Comparison of ENCODE assay signal across 8 mouse cellular contexts in the genomic region with DNA sequence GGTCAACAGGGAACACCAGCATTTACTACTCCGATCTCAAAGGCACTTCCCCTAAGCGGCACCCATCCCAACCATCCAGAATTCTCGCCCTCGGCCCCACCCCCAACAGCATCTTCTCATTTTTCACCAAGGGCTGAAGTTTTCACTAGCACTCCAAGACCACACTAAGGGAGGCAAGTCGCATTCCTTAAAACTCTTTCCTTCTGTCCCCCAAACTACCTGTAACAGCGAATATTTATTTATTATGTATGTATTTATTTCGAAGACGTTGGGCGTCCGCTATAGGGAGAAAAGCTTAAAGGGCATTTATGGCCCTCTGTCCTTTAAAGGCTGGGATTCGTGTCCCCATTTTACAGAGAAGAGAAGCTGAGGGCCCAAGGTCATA. TPM values are rescaled to one million over a fixed set of nuclear protein-coding genes. Genes with fewer than 3 reads are reported as not detected.
A peak's percentile ranks its signal among the peaks of the same experiment; 100 is the strongest.
DNase-seq lines count a peak whose midpoint lies in the region; ATAC-seq and TF ChIP-seq lines count a peak whose summit lies in the region.

No protein-coding gene starts in this region.

- no peaks in the 10 kb centered on the region for H3K36me3 ChIP-seq in heart, adult 2 months (ENCODE audit: control insufficient read depth, insufficient read depth, low read length)
- H3K36me3 ChIP-seq in midbrain, embryonic 11.5 days (ENCODE audit: control insufficient read depth, insufficient read depth, low read length): no peaks in the 10 kb centered on the region

- no peak for ATAC-seq in midbrain, embryonic 11.5 days (ENCODE audit: low FRiP score)

- no peak for TF ChIP-seq CTCF in heart, adult 2 months (IDR thresholded peaks at IDR 0.05)

- WGBS in heart, adult 2 months: 24% methylated on average over 11 of the region's 11 CpGs
- WGBS in midbrain, embryonic 11.5 days: 12% methylated on average over 11 of the region's 11 CpGs

- H3K27me3 ChIP-seq in heart, adult 2 months (ENCODE audit: control insufficient read depth, insufficient read depth, low read length): no peaks in the 10 kb centered on the region
- peaks cover 14% of the 10 kb centered on the region for H3K27me3 ChIP-seq in midbrain, embryonic 11.5 days (ENCODE audit: control insufficient read depth, insufficient read depth, low read length)

- no peaks in the 10 kb centered on the region; the same call in none of the 2 replicates for H3K79me2 ChIP-seq in heart, adult 2 months (replicated peaks; ENCODE audit: control insufficient read depth, insufficient read depth, low read length)

- peak overlapping the region; percentile 98 for H3K9ac ChIP-seq in heart, adult 2 months (ENCODE audit: low read depth, low read length)
- peak overlapping the region; percentile 87 for H3K9ac ChIP-seq in midbrain, embryonic 11.5 days (ENCODE audit: low read length)

- intact Hi-C loops in heart, adult 2 months (cut with DNase I): loop anchor here (5.0 kb wide), 4 partner anchors 41 to 286 kb away; a partner anchor contains a TSS

- no peaks in the 10 kb centered on the region for H3K9me3 ChIP-seq in midbrain, embryonic 11.5 days (ENCODE audit: control insufficient read depth, low read length)

- peaks cover 7% of the 10 kb centered on the region for H3K4me1 ChIP-seq in brown adipose tissue, adult 24 weeks (ENCODE audit: control insufficient read depth, insufficient read depth, insufficient read length, low read length)
- H3K4me1 ChIP-seq in heart, adult 2 months (ENCODE audit: control insufficient read depth, insufficient read depth, low read length): peaks cover 2% of the 10 kb centered on the region
- H3K4me1 ChIP-seq in midbrain, embryonic 11.5 days (ENCODE audit: control insufficient read depth, insufficient read depth, low read length): peaks cover 6% of the 10 kb centered on the region

- H3K4me2 ChIP-seq in midbrain, embryonic 11.5 days: peak overlapping the region; percentile 70

- TF ChIP-seq EP300 in heart, adult 2 months (IDR thresholded peaks at IDR 0.05; ENCODE audit: insufficient read depth, low read depth, low read length): no peak

- TF ChIP-seq POLR2A in heart, adult 2 months (IDR thresholded peaks at IDR 0.05; ENCODE audit: insufficient read depth, low read depth, low read length): 0 out of 2 replicates have a peak, but pooled peaks have one; percentile 22

- DNase-seq in ovary, postnatal 36 days (ENCODE audit: low spot score): peak; percentile 34
- no peak for DNase-seq in ovary, postnatal 10 days (ENCODE audit: low spot score)
- peak; percentile 60 for DNase-seq in heart, adult 2 months
- peak; percentile 56 for DNase-seq in kidney, postnatal 10 days
- peak; percentile 86 for DNase-seq in midbrain, embryonic 11.5 days (ENCODE audit: low spot score, missing footprints)
- DNase-seq in thymus, postnatal 0 days (ENCODE audit: low spot score): no peak
- DNase-seq in thymus, adult 18-20 months: no peak

- H3K27ac ChIP-seq in brown adipose tissue, adult 24 weeks (replicated peaks; ENCODE audit: low read depth, low read length): no peak overlapping the region
- H3K27ac ChIP-seq in heart, adult 2 months: peak overlapping the region; percentile 74
- H3K27ac ChIP-seq in midbrain, embryonic 11.5 days (ENCODE audit: low read depth, low read length): no peak overlapping the region

- H3K4me3 ChIP-seq in brown adipose tissue, adult 24 weeks (ENCODE audit: insufficient read depth, low read depth, low read length): peak overlapping the region; percentile 65
- peak overlapping the region; percentile 67 for H3K4me3 ChIP-seq in heart, adult 2 months
- peak overlapping the region; percentile 73 for H3K4me3 ChIP-seq in midbrain, embryonic 11.5 days (ENCODE audit: low read depth, low read length)

RNA-seq across cellular contexts. Expression of a gene that starts 1.0 kb away (rescaled TPM):
- 3.8 and 6.7 TPM in 2 replicates for polyA plus RNA-seq in brown adipose tissue, adult 24 weeks (2012; ENCODE audit: insufficient read depth, insufficient read length, missing spikeins)
- total RNA-seq in heart, adult 2 months (2021): 10 to 100 TPM; 14.1 to 17.0 TPM
- 9.4 and 9.8 TPM in 2 replicates for polyA plus RNA-seq in heart, adult 2 months (2012; rRNA removed)
- polyA plus RNA-seq in midbrain, embryonic 11.5 days (2014; fragmentation: Nextera tagmentation; extraction: Ambion mirVana): 15.0 and 19.8 TPM in 2 replicates
- polyA plus RNA-seq in thymus, postnatal 0 days (2015; fragmentation: Nextera tagmentation; extraction: Ambion mirVana): 4.6 and 5.8 TPM in 2 replicates

Comparison
In these comparisons a context has a peak if more than half of its experiments do, and no peak if none do; other contexts are left out.
1. DNase-seq: peak in ovary, postnatal 36 days (single experiment), heart, adult 2 months (2 of 2), kidney, postnatal 10 days (single experiment) and midbrain, embryonic 11.5 days (single experiment); none in ovary, postnatal 10 days (single experiment), thymus, postnatal 0 days (single experiment) and thymus, adult 18-20 months (0 of 2).
2. Peak in every context shown above with its lines, with median percentiles within 50 percentile points of each other: H3K4me3 ChIP-seq.